In the genomic region with DNA sequence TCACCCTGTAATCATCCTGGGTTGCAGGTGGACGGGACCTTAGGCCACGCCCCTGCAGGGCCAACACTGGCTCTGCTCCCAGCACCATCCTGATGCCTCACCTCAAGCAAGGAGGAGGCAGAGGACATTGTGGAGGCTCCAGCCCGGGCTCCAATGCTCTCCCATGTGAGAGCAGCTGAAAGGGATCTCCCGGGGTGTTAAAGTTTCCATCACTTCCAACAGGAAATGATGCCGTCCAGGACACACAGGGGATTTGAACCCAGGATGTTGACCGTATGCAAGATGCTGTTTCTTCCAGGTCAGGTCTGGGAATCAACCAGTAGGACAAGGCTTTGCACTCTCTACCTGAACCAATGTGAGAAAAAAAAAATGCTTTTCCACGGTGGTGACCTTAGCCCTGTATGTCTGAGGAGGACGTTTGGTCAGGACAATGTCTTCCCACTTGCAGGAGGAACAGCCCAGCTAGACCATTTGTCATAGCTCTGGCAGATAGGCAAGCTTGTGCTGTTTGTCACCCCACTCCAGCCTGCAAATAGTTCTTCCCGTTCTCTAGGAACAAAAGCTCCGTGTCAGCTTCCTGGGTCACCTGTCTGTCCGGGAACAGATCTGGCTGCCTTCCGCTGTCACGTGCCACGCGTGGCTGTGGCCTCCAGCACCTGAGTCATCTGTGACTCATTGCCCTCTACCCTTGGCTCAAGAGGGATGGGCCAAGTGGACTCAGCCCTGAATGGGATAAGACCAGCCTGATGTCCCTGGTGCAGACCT, we compare ENCODE assay signal across 10 mouse cellular contexts. TPM values are rescaled to one million over a fixed set of nuclear protein-coding genes. Genes with fewer than 3 reads are reported as not detected.
DNase-seq lines count a peak whose midpoint lies in the region; ATAC-seq and TF ChIP-seq lines count a peak whose summit lies in the region.
"Had no signal": no experiment of that assay in that cellular context is flagged by ENCODE, and none has a peak within 500 bp of the region (broad histone marks: within the 10 kb centered on the region; RNA-seq: fewer than 3 reads in every experiment).

No protein-coding gene starts in this region.

- no peak for TF ChIP-seq CTCF in kidney, adult 2 months (conservative IDR thresholded peaks at IDR 0.05; ENCODE audit: insufficient read depth, insufficient read length, low read depth, low read length)

- peak; percentile 79 for ATAC-seq in intestine, embryonic 16.5 days
- no peak for ATAC-seq in hindbrain, embryonic 12.5 days (ENCODE audit: low FRiP score)

- H3K9ac ChIP-seq in intestine, embryonic 16.5 days (ENCODE audit: low read depth, low read length) = no peak overlapping the region
- no peak overlapping the region for H3K9ac ChIP-seq in hindbrain, embryonic 12.5 days
- H3K9ac ChIP-seq: forebrain, embryonic 12.5 days had no signal

- no peak overlapping the region for H3K27ac ChIP-seq in kidney, adult 2 months (ENCODE audit: insufficient read depth, low read depth, low read length)
- peak overlapping the region; percentile 74 for H3K27ac ChIP-seq in intestine, embryonic 16.5 days (ENCODE audit: low read length)
- no peak overlapping the region for H3K27ac ChIP-seq in hindbrain, embryonic 12.5 days
- H3K27ac ChIP-seq: embryonic facial prominence, embryonic 10.5 days; forebrain, embryonic 12.5 days had no signal

- DNase-seq in kidney, adult 2 months = peak; percentile 51
- no peak for DNase-seq in kidney, postnatal 14 days
- peak; percentile 85 for DNase-seq in 3134 (ENCODE audit: extremely low read depth, insufficient read length, low spot score)
- peak; percentile 58 for DNase-seq in MN1 (ENCODE audit: low spot score)
- no peak for DNase-seq in layer of hippocampus, adult 11-12 months (ENCODE audit: low spot score)
- DNase-seq: cerebellum, adult 18-20 months had no signal

- no peaks in the 10 kb centered on the region for H3K9me3 ChIP-seq in intestine, embryonic 16.5 days (ENCODE audit: control insufficient read depth, low read length)
- H3K9me3 ChIP-seq in hindbrain, embryonic 12.5 days (replicated peaks) = no peaks in the 10 kb centered on the region
- H3K9me3 ChIP-seq: embryonic facial prominence, embryonic 10.5 days; forebrain, embryonic 12.5 days had no signal

- no peak for TF ChIP-seq POLR2A in kidney, adult 2 months (IDR thresholded peaks at IDR 0.05; ENCODE audit: low read depth, low read length)

- H3K4me3 ChIP-seq in kidney, adult 2 months (ENCODE audit: insufficient read depth, low read depth, low read length) = no peak overlapping the region
- no peak overlapping the region for H3K4me3 ChIP-seq in intestine, embryonic 16.5 days (ENCODE audit: low read length)
- no peak overlapping the region for H3K4me3 ChIP-seq in hindbrain, embryonic 12.5 days
- H3K4me3 ChIP-seq: embryonic facial prominence, embryonic 10.5 days; forebrain, embryonic 12.5 days had no signal

- 59% methylated on average over 15 of the region's 15 CpGs for WGBS in kidney, adult 2 months
- WGBS in intestine, embryonic 16.5 days = 62% methylated on average over 15 of the region's 15 CpGs
- WGBS in hindbrain, embryonic 12.5 days = 76% methylated on average over 15 of the region's 15 CpGs

- peaks cover 3% of the 10 kb centered on the region; the same call in 1 of the 2 replicates for H3K4me1 ChIP-seq in kidney, adult 2 months (ENCODE audit: control insufficient read depth, insufficient read depth, low read length)
- H3K4me1 ChIP-seq in intestine, embryonic 16.5 days (ENCODE audit: control insufficient read depth, insufficient read depth, low read length) = peaks cover 14% of the 10 kb centered on the region; the same call in 1 of the 2 replicates
- H3K4me1 ChIP-seq in hindbrain, embryonic 12.5 days = no peaks in the 10 kb centered on the region
- H3K4me1 ChIP-seq: forebrain, embryonic 12.5 days had no signal

- H3K36me3 ChIP-seq in kidney, adult 2 months (ENCODE audit: control insufficient read depth, insufficient read depth, low read length) = no peaks in the 10 kb centered on the region
- no peaks in the 10 kb centered on the region for H3K36me3 ChIP-seq in intestine, embryonic 16.5 days (ENCODE audit: control insufficient read depth, insufficient read depth, low read length)
- no peaks in the 10 kb centered on the region for H3K36me3 ChIP-seq in hindbrain, embryonic 12.5 days
- H3K36me3 ChIP-seq: embryonic facial prominence, embryonic 10.5 days; forebrain, embryonic 12.5 days had no signal

- H3K27me3 ChIP-seq in kidney, adult 2 months (replicated peaks; ENCODE audit: control insufficient read depth, insufficient read depth, low read length) = no peaks in the 10 kb centered on the region
- no peaks in the 10 kb centered on the region for H3K27me3 ChIP-seq in intestine, embryonic 16.5 days (replicated peaks; ENCODE audit: control insufficient read depth, insufficient read depth, low read length)
- no peaks in the 10 kb centered on the region for H3K27me3 ChIP-seq in hindbrain, embryonic 12.5 days

- H3K4me2 ChIP-seq in intestine, embryonic 16.5 days (ENCODE audit: low read depth, low read length) = no peak overlapping the region
- H3K4me2 ChIP-seq in hindbrain, embryonic 12.5 days (replicated peaks) = no peak overlapping the region
- H3K4me2 ChIP-seq: forebrain, embryonic 12.5 days had no signal

RNA-seq across cellular contexts. Expression of a gene that starts 28.3 kb away (rescaled TPM):
- 336 and 398 TPM in 2 replicates for polyA plus RNA-seq in kidney, adult 2 months (2012; rRNA removed)
- polyA plus RNA-seq in intestine, embryonic 16.5 days (2015; fragmentation: Nextera tagmentation; extraction: Ambion mirVana) = 2.7 and 3.3 TPM in 2 replicates
- 4.0 and 4.7 TPM in 2 replicates for polyA plus RNA-seq in hindbrain, embryonic 12.5 days (2016; fragmentation: Nextera tagmentation; extraction: Ambion mirVana)

Comparison
In these comparisons a context has a peak if more than half of its experiments do, and no peak if none do; other contexts are left out.
1. DNase-seq: peak in kidney, adult 2 months (single experiment), 3134 (single experiment) and MN1 (single experiment); none in kidney, postnatal 14 days (single experiment) and layer of hippocampus, adult 11-12 months (single experiment).
2. RNA of a gene that starts 28.3 kb away (polyA plus RNA-seq): 336 to 398 TPM in kidney, adult 2 months; 4.0 to 4.7 TPM in hindbrain, embryonic 12.5 days and 2.7 to 3.3 TPM in intestine, embryonic 16.5 days; every median in the first group is over 10 times any median in the second.